Mouse (Mus musculus) bone marrow, adult 2 months (tissue): ENCODE data around the gene Wdfy2. TPM values are rescaled to one million over a fixed set of nuclear protein-coding genes. Genes with fewer than 3 reads are reported as not detected.

Source experiments
- H3K27ac ChIP-seq: fragments of 200-500 bp; 2 replicates; pipeline ENCODE4 v1.5.1; 2012; ENCODE audit warnings: low read depth, mild to moderate bottlenecking, control low read depth, inconsistent platforms, low read length; ENCODE audit not compliant: control insufficient read depth, poor library complexity, insufficient read depth
- H3K4me1 ChIP-seq: fragments of 200-500 bp; 2 replicates; pipeline ENCODE4 v1.6.1; 2011; ENCODE audit warnings: low read length; ENCODE audit not compliant: control insufficient read depth, insufficient read depth
- H3K4me3 ChIP-seq: fragments of 200-500 bp; replicated peaks from 2 replicates; pipeline ENCODE3; 2011; ENCODE audit warnings: mild to moderate bottlenecking, low read depth, low read length, control low read depth; ENCODE audit not compliant: control insufficient read depth
- CTCF ChIP-seq: fragments of 200-500 bp; IDR thresholded peaks from 2 replicates; pipeline ENCODE4 v1.5.1; 2011; ENCODE audit warnings: low read length, control low read depth; ENCODE audit not compliant: control insufficient read depth, insufficient read depth
- POLR2A ChIP-seq: fragments of 200-500 bp; IDR thresholded peaks from 2 replicates; pipeline ENCODE4 v1.6.1; 2011; ENCODE audit warnings: low read depth, mild to moderate bottlenecking, control low read depth, low read length, borderline replicate concordance; ENCODE audit not compliant: control insufficient read depth
- WGBS: fragments of 180-500 bp; shearing (Covaris S2); methylation state at CpG from one replicate; pipeline ENCODE4 v1.1.7; 2018; 5-methylcytosine and 5-hydroxymethylcytosine counted together
- polyA plus RNA-seq: library from polyadenylated mRNA; stranded (reverse); fragments of >200 nt; gene quantifications from 2 replicates; pipeline ENCODE4 v1.2.4, GENCODE M21; 2011; ENCODE audit warnings: low replicate concordance; ENCODE audit not compliant: missing spikeins, insufficient read depth, insufficient read length

Wdfy2 gene
- polyA plus RNA-seq, 1 experiment = 15.0 TPM

DNA sequence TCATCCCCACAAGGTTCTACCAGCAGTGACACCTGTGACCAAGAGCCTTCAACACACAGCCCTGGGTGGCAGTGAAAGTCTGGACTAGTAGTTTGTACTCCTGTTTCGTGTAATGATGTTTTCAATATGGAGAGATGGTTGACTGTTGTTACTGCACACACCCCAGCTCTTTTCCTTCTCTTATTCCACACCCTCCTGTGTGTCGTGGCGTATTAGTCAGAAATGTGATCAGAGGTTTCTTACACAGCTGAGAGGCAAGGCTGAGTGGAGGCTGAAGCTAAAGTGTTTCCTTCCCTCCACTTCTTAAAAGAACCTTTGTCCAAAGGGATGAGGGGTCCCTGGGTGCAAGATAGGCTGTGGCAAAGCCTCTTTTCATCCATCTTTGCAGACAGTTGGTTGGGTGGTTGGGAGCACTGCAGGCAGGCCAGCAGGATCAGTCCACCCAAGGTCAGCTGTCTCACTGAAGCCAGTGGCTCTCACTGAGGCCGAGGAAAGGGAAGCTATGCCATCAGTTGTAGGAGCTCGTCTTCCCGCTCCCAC is 77.7 kb downstream of the Wdfy2 start:
- WGBS = 80% methylated on average over 6 of the region's 6 CpGs
- Histone ChIP-seq H3K4me1 (no peaks in the 10 kb centered on the region), H3K4me3 (no peak overlapping the region), H3K27ac (no peak overlapping the region)
- TF ChIP-seq CTCF (no peak), POLR2A (no peak)

GRCm38 (mm10) chr14:62916488-62917034 is 79.1 kb downstream of the Wdfy2 start:
- 82% methylated on average over 10 of the region's 10 CpGs for WGBS

DNA sequence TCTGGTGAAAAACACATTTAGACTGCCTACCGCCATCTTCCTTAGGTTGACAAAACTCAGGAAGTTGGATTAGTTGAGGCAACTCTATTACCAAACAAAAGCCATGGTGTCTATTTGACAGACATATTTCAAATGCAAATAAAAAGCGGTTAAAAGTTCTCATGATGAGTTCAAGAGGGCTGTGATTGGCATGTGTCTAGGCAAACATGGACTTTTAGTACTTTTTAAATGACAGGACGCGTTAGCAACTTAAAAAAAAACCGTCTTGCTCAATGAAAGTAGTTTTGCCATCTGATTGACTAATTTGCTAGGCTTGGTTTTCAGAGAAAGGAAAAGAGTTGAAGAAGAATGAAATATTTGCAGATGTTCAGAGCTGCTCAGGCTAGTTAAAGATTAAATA is 83.9 kb downstream of the Wdfy2 start:
- WGBS = 61% methylated on average over 5 of the region's 5 CpGs
- TF ChIP-seq CTCF = no peak
- no peak for TF ChIP-seq POLR2A
- Histone ChIP-seq H3K4me3 (no peak overlapping the region), H3K27ac (no peak overlapping the region), H3K4me1 (peaks cover 5% of the 10 kb centered on the region)

More at GRCm38 (mm10) chr14:62916488-62917034, 79.1 kb downstream of the Wdfy2 start:
- peaks cover 2% of the 10 kb centered on the region for H3K4me1 ChIP-seq
- TF ChIP-seq CTCF (no peak), POLR2A (no peak)
- no peak overlapping the region for H3K27ac ChIP-seq
- no peak overlapping the region for H3K4me3 ChIP-seq

DNA sequence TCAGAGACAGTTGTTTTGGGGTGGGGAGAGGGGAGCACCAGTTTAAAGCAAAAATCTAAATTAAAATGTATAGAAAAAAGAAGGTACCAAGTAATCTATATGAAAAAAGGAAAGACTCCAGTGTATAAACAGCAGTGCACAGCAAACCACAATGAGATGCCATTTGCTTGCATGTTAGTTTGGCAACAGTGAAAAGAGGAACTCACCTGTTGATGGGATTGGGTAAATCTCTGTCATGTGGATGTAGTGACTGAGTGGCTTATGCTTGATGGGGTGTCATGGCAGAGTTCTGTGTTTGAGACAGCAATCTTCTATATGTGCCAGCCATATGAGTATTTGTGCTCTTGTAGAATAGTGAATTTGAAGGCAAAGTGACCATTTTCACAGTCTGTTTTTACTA is 85.2 kb downstream of the Wdfy2 start:
- H3K4me1 ChIP-seq = peaks cover 5% of the 10 kb centered on the region
- H3K27ac ChIP-seq = peak overlapping the region; percentile 38
- TF ChIP-seq POLR2A (no peak), CTCF (no peak)
- no peak overlapping the region for H3K4me3 ChIP-seq

DNA sequence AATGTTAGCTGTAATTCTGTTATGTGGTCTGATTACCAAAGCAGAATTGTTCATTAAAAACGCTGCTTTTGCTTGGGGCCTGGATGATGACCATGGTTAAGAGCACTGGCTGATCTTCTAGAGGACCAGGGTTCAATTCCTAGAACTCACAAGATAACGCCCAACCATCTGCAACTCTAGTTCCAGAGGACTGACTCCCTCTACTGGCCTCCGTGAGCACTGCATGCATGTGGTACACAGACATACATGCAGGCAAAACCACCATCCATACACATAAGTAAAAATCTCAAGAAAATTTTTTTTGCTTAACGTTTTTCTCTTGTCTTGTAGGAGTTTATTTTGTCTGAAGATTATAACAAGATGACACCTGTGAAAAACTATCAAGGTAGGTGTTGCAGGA is 87.3 kb downstream of the Wdfy2 start:
- WGBS = 83% methylated on average over 4 of the region's 4 CpGs
- no peak overlapping the region for H3K27ac ChIP-seq

GRCm38 (mm10) chr14:62928101-62928541 is 90.6 kb downstream of the Wdfy2 start:
- H3K27ac ChIP-seq = no peak overlapping the region
- TF ChIP-seq POLR2A (no peak), CTCF (no peak)
- 35% methylated on average over 5 of the region's 5 CpGs for WGBS
- no peak overlapping the region for H3K4me3 ChIP-seq
- H3K4me1 ChIP-seq = no peaks in the 10 kb centered on the region

More for the DNA sequence above, 87.3 kb downstream of the Wdfy2 start:
- Histone ChIP-seq H3K4me3 (no peak overlapping the region), H3K4me1 (peaks cover 5% of the 10 kb centered on the region)
- TF ChIP-seq POLR2A (no peak), CTCF (peak; percentile 43)

- Histone ChIP-seq H3K27ac (no peak overlapping the region), H3K4me1 (no peaks in the 10 kb centered on the region), H3K4me3 (no peak overlapping the region)
- no peak for TF ChIP-seq CTCF
- TF ChIP-seq POLR2A = no peak
- 86% methylated on average over 9 of the region's 9 CpGs for WGBS
Observed at GRCm38 (mm10) chr14:62935361-62935760, 97.9 kb downstream of the Wdfy2 start.

- 71% methylated on average over 6 of the region's 6 CpGs for WGBS
- Histone ChIP-seq H3K4me3 (no peak overlapping the region), H3K27ac (no peak overlapping the region), H3K4me1 (no peaks in the 10 kb centered on the region; the same call in 1 of the 2 replicates)
- TF ChIP-seq POLR2A = no peak
- no peak for TF ChIP-seq CTCF
Observed at GRCm38 (mm10) chr14:62936631-62937380, 99.3 kb downstream of the Wdfy2 start.
